Mouse (Mus musculus) neural tube, embryonic 15.5 days (tissue): ENCODE results near the gene Chpf. TPM values are rescaled to one million over a fixed set of nuclear protein-coding genes. Genes with fewer than 3 reads are reported as not detected.

Source experiments
- ATAC-seq: fragments of 200-750 bp; cut with Nextera tagmentation; 2 replicates; pipeline ENCODE4 v1.8.0; 2017; ENCODE audit warnings: mild to moderate bottlenecking, moderate TSS enrichment, moderate library complexity; ENCODE audit not compliant: low FRiP score
- H3K27ac ChIP-seq: fragments of 300-500 bp; sonication (generic); replicated peaks from 2 replicates; pipeline ENCODE4 v1.5.1; 2015; ENCODE audit warnings: mild to moderate bottlenecking, inconsistent platforms
- H3K27me3 ChIP-seq: fragments of 300-500 bp; sonication (generic); replicated peaks from 2 replicates; pipeline ENCODE4 v1.6.1; 2015; ENCODE audit warnings: inconsistent platforms
- H3K36me3 ChIP-seq: fragments of 300-500 bp; sonication (generic); 2 replicates; pipeline ENCODE4 v1.6.1; 2015; ENCODE audit warnings: inconsistent platforms
- H3K4me1 ChIP-seq: fragments of 300-500 bp; sonication (generic); 2 replicates; pipeline ENCODE4 v1.6.1; 2015; ENCODE audit warnings: inconsistent platforms
- H3K4me2 ChIP-seq: fragments of 300-500 bp; sonication (generic); 2 replicates; pipeline ENCODE4 v1.6.1; 2015; ENCODE audit warnings: inconsistent platforms, mild to moderate bottlenecking, moderate library complexity
- H3K4me3 ChIP-seq: fragments of 300-500 bp; sonication (generic); replicated peaks from 2 replicates; pipeline ENCODE4 v1.5.1; 2015; ENCODE audit warnings: mild to moderate bottlenecking, inconsistent platforms
- H3K9ac ChIP-seq: fragments of 300-500 bp; sonication (generic); replicated peaks from 2 replicates; pipeline ENCODE4 v1.6.1; 2015; ENCODE audit warnings: mild to moderate bottlenecking, inconsistent platforms
- H3K9me3 ChIP-seq: fragments of 300-500 bp; sonication (generic); replicated peaks from 2 replicates; pipeline ENCODE4 v1.6.1; 2016; ENCODE audit warnings: inconsistent platforms
- WGBS: fragments of 180-500 bp; shearing (Covaris S2); methylation state at CpG from one replicate; pipeline ENCODE4 v1.1.7; 2015; ENCODE audit warnings: mixed read lengths; 5-methylcytosine and 5-hydroxymethylcytosine counted together
- polyA plus RNA-seq: library from polyadenylated mRNA; unstranded; fragments of >200 nt; fragmentation: Nextera tagmentation; extraction: Ambion mirVana; gene quantifications from 2 replicates; pipeline ENCODE4 v1.2.1, GENCODE M21; 2015

Chpf gene
- polyA plus RNA-seq, 1 experiment from 2014 or later: 51.7 TPM

DNA sequence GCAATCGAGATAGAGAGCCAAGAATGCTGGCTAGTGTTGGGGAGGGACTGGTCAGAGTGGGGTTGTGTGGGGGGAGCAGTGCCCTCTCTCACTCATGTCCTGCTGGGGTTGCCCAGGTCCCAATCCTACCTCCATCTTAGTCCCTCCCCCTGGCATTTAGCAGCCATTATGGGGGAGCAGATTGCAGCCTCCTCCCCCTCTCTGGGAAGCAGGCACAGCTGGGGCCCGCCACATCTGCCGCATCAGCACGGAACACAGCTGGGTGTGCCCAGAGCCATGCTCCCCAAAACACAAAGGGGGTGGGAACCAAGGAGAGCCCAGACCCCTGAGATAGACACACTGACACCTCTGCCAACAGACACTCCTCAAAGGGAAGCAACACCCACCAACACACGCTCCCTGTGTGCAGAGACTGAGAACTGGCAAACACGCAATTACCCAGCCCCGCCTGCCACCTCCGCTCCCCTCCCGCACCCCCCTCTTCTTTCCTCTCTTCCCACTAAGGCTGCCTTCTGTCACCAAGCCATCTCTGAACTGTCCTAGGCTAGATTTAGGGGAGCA lies 33.9 kb downstream of the Chpf start:
- no peak overlapping the region for H3K4me3 ChIP-seq

DNA sequence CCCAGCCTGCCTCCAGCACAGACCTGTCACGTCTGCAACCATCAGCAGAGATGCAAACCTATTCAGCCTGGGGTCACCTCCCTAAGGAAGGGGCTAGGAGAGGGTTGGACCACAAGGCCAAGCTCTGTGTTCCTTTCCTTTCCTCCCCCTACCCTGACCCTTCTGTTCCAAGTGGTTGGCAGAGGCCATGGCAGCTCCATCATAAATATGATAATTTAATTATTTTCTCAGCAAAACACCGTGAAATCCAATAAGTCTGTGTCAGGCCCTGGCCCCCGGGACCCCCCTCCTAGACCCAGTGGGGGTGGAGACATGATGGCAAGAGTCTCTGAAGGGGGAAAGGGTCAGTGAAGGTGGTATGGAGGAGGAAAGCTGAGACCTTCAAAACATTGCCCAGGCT lies 34.9 kb downstream of the Chpf start:
- Histone ChIP-seq H3K4me2 (no peak overlapping the region), H3K27me3 (peaks cover 4% of the 10 kb centered on the region; the same call in 1 of the 2 replicates), H3K9ac (no peak overlapping the region), H3K9me3 (no peaks in the 10 kb centered on the region), H3K4me3 (no peak overlapping the region), H3K4me1 (peaks cover 73% of the 10 kb centered on the region), H3K36me3 (no peaks in the 10 kb centered on the region), H3K27ac (peak overlapping the region; percentile 79)
- 20% methylated on average over 3 of the region's 3 CpGs for WGBS
- ATAC-seq: no peak

More for the DNA sequence above, 33.9 kb downstream of the Chpf start:
- Histone ChIP-seq H3K4me2 (peak overlapping the region; percentile 77), H3K27me3 (peaks cover 4% of the 10 kb centered on the region; the same call in 1 of the 2 replicates), H3K4me1 (peaks cover 83% of the 10 kb centered on the region), H3K9ac (no peak overlapping the region), H3K9me3 (no peaks in the 10 kb centered on the region), H3K36me3 (no peaks in the 10 kb centered on the region), H3K27ac (peak overlapping the region; percentile 49)
- peak; percentile 11; the same call in 1 of the 2 replicates for ATAC-seq
- 10% methylated on average over 9 of the region's 9 CpGs for WGBS

GRCm38 (mm10) chr1:75443247-75444024 lies 35.7 kb downstream of the Chpf start:
- Histone ChIP-seq H3K9ac (peak overlapping the region; percentile 21; the same call in 1 of the 2 replicates), H3K27ac (peak overlapping the region; percentile 79), H3K27me3 (no peaks in the 10 kb centered on the region), H3K9me3 (no peaks in the 10 kb centered on the region), H3K36me3 (no peaks in the 10 kb centered on the region), H3K4me3 (no peak overlapping the region), H3K4me2 (peak overlapping the region; percentile 30), H3K4me1 (peaks cover 66% of the 10 kb centered on the region)
- WGBS: 12% methylated on average over 13 of the region's 13 CpGs
- ATAC-seq: no peak

- 23% methylated on average over 8 of the region's 8 CpGs for WGBS
- Histone ChIP-seq H3K27ac (peak overlapping the region; percentile 79), H3K9me3 (no peaks in the 10 kb centered on the region), H3K4me3 (no peak overlapping the region), H3K4me2 (no peak overlapping the region), H3K36me3 (no peaks in the 10 kb centered on the region), H3K4me1 (peaks cover 60% of the 10 kb centered on the region), H3K9ac (no peak overlapping the region), H3K27me3 (no peaks in the 10 kb centered on the region)
- no peak for ATAC-seq
Observed at GRCm38 (mm10) chr1:75442811-75443210, 36.3 kb downstream of the Chpf start.

DNA sequence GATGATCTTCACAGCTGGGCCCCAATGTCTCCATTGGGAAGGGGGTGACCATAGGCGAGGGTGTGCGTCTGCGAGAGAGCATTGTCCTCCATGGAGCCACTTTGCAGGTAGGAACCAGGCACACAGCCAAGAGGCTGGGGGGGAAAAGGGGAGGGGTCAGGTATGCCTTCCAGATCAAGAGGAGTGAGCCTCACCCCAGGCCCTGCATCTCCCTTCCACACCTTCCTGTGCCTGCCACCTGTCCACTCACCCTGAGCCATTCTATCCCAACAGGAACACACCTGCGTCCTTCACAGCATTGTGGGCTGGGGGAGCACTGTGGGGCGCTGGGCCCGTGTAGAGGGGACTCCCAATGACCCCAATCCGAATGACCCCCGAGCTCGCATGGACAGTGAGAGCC lies 36.9 kb downstream of the Chpf start:
- Histone ChIP-seq H3K9ac (no peak overlapping the region), H3K27ac (no peak overlapping the region), H3K4me1 (peaks cover 54% of the 10 kb centered on the region), H3K9me3 (no peaks in the 10 kb centered on the region), H3K36me3 (no peaks in the 10 kb centered on the region), H3K27me3 (no peaks in the 10 kb centered on the region), H3K4me3 (no peak overlapping the region), H3K4me2 (no peak overlapping the region)
- no peak for ATAC-seq
- 75% methylated on average over 9 of the region's 9 CpGs for WGBS

DNA sequence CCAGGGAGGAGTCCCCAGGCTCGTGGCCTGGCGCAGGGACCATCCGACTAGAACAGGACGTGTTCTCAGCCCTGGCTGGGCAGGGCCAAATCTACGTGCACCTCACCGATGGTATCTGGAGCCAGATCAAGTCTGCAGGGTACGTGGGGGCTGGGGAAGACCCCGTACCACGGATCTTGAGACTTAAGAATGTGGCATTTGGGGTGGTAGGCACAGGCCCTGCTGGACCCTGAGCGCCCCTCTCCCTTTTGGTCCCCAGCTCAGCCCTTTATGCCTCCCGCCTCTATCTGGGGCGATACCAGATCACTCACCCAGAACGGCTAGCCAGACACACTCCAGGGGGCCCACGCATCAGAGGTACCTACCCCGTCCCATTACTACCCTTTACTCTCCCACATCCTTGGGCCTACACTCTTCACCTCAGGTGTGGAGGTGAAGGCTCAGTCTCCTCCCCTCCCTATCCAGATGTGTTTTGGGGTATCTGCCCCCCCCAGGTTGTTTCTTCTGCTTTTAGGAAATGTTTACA lies 37.6 kb downstream of the Chpf start:
- H3K27me3 ChIP-seq: no peaks in the 10 kb centered on the region
- no peaks in the 10 kb centered on the region for H3K9me3 ChIP-seq
- no peaks in the 10 kb centered on the region for H3K36me3 ChIP-seq
- H3K4me1 ChIP-seq: peaks cover 53% of the 10 kb centered on the region
- H3K27ac ChIP-seq: no peak overlapping the region
- no peak overlapping the region for H3K9ac ChIP-seq
- WGBS: 85% methylated on average over 15 of the region's 15 CpGs
- no peak overlapping the region for H3K4me3 ChIP-seq
- no peak for ATAC-seq
- no peak overlapping the region for H3K4me2 ChIP-seq

- Histone ChIP-seq H3K36me3 (no peaks in the 10 kb centered on the region), H3K9ac (no peak overlapping the region), H3K4me3 (no peak overlapping the region), H3K27ac (no peak overlapping the region), H3K27me3 (no peaks in the 10 kb centered on the region), H3K4me2 (no peak overlapping the region), H3K4me1 (peaks cover 51% of the 10 kb centered on the region), H3K9me3 (no peaks in the 10 kb centered on the region)
- ATAC-seq: no peak
- 83% methylated on average over 7 of the region's 7 CpGs for WGBS
Observed at GRCm38 (mm10) chr1:75440661-75441060, 38.4 kb downstream of the Chpf start.

- ATAC-seq: no peak
- Histone ChIP-seq H3K27me3 (no peaks in the 10 kb centered on the region), H3K4me3 (no peak overlapping the region), H3K9me3 (no peaks in the 10 kb centered on the region), H3K27ac (no peak overlapping the region), H3K9ac (no peak overlapping the region), H3K4me1 (peaks cover 35% of the 10 kb centered on the region), H3K36me3 (no peaks in the 10 kb centered on the region), H3K4me2 (no peak overlapping the region)
- 82% methylated on average over 8 of the region's 9 CpGs for WGBS
Observed at GRCm38 (mm10) chr1:75438782-75439181, 40.3 kb downstream of the Chpf start.

DNA sequence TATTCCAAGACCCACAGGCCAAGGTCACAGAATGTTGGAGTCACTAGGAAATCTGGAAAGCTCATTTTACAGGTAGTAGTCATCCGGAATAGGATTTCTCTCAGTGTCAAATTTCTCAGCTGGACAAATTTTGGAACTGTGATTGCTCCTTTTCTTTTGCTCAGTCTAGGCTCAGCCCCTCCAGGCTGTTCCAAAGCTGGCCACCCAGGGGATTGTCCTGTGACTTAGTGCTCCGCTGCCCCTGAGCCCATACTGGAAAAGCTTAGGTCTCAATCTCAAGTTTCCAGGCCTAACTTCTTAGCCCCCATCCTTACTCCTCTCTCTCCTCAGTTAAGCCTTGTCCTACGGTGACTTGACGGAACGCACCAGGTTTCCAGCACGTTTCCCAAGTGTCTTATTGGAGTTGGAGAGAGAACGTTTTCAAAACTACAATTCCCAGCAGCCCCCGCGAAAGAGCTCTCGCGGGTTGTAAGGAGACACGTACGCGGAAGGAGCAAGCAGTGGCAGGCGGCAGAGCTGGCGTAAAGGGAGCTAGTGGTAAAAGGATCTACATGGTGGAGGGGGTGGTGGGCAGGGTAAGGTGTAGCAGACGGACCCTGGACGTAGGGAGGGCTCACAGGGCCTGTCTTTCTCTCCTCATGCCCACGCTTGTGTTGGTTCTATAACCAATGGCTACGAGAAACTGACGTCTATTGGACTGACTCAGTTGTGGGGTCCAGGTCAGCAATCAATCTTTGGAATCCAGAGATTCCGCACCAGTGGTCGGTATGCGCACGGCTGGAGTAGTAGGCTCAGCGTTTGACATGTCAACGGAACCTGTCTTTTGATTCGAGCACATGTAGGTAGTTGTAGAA lies 43.4 kb downstream of the Chpf start, which contains the start of gene Gmppa:
Gmppa (plus strand) TSS at position 456 of the 854 bp plus-strand sequence.
- no peaks in the 10 kb centered on the region; the same call in 1 of the 2 replicates for H3K36me3 ChIP-seq
- H3K4me2 ChIP-seq: peak within 1 kb of the TSS; percentile 68
- peaks cover 11% of the 10 kb centered on the region; the same call in 1 of the 2 replicates for H3K27me3 ChIP-seq
- peak within 1 kb of the TSS; percentile 62 for H3K9ac ChIP-seq
- 7% methylated on average over 28 of the region's 28 CpGs for WGBS
- H3K4me1 ChIP-seq: peaks cover 15% of the 10 kb centered on the region
- no peaks in the 10 kb centered on the region for H3K9me3 ChIP-seq
- H3K27ac ChIP-seq: peak within 1 kb of the TSS; percentile 78
- peak; percentile 86 for ATAC-seq
- peak within 1 kb of the TSS; percentile 59 for H3K4me3 ChIP-seq

DNA sequence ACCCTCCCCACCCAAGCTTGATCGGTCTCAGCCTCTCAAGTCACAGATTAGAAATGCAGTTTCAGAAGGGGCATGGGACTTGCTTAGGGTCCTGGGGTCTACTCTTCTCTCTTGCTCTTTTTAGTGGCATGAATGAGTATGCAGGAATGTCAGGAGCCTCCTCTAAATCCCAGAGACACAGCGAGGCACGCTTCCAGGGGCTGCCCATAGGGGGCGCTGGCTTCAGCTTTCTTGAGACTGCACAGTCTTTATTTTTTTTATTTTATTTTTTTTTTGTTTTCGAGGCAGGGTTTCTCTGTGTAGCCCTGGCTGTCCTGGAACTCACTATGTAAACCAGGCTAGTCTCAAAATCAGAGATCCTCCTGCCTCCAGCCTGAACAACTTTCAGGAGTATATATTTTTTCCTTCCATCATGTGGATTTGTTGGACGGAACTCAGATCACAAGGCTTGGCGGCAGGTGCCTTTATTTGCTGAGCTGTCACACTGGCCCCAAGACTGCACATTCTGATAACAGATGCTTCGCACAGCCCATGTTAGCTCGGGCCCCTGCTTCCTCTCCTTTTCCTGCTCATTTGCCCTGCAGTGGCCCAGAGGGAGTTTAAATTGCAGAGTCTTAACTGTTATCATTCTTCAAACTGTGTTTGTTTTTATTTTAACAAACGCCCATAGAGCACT lies 53.2 kb downstream of the Chpf start:
- Histone ChIP-seq H3K27me3 (peaks cover 39% of the 10 kb centered on the region), H3K4me1 (peaks cover 23% of the 10 kb centered on the region)
- WGBS: 35% methylated on average over 10 of the region's 10 CpGs

More for the DNA sequence above, 53.2 kb downstream of the Chpf start:
- Histone ChIP-seq H3K4me3 (no peak overlapping the region), H3K27ac (no peak overlapping the region), H3K36me3 (peaks cover 14% of the 10 kb centered on the region), H3K4me2 (no peak overlapping the region), H3K9ac (no peak overlapping the region), H3K9me3 (no peaks in the 10 kb centered on the region)
- ATAC-seq: no peak
